In genomic region chr11:60436618-60437017, GRCm38 (mm10) we compare ENCODE assay signal across 26 mouse cellular contexts. TPM values are rescaled to one million over a fixed set of nuclear protein-coding genes. Genes with fewer than 3 reads are reported as not detected.
DNase-seq lines count a peak whose midpoint lies in the region; ATAC-seq lines count a peak whose summit lies in the region.
"Had no signal": no experiment of that assay in that cellular context is flagged by ENCODE, and none has a peak within 500 bp of the region (broad histone marks: within the 10 kb centered on the region; RNA-seq: fewer than 3 reads in every experiment).

No protein-coding gene starts in this region.

- H3K9ac ChIP-seq in intestine, embryonic 15.5 days: no peak overlapping the region
- H3K9ac ChIP-seq: forebrain, embryonic 13.5 days; heart, embryonic 13.5 days; hindbrain, embryonic 14.5 days; limb, embryonic 12.5 days; midbrain, embryonic 13.5 days; neural tube, embryonic 15.5 days had no signal

- no peak overlapping the region for H3K4me2 ChIP-seq in intestine, embryonic 15.5 days (replicated peaks)
- H3K4me2 ChIP-seq: forebrain, embryonic 13.5 days; heart, embryonic 13.5 days; hindbrain, embryonic 14.5 days; limb, embryonic 12.5 days; liver, embryonic 11.5 days; midbrain, embryonic 13.5 days; neural tube, embryonic 15.5 days had no signal

- peak; percentile 73 to 76 for DNase-seq in adrenal gland, adult (ENCODE audit: inconsistent age in 2 of 2, low spot score in 1 of 2)
- no peak for DNase-seq in adrenal gland, postnatal 10 days
- peak; percentile 79 for DNase-seq in 3134 (ENCODE audit: extremely low read depth, insufficient read length, low spot score)
- peak; percentile 62 for DNase-seq in Muller cell, postnatal 12 days (ENCODE audit: inconsistent ontology term)
- DNase-seq in adrenal gland, postnatal 36 days: peak; percentile 48 to 55
- no peak for DNase-seq in gastrocnemius, postnatal 4 days (ENCODE audit: low spot score in 2 of 2)
- no peak for DNase-seq in cerebellum, postnatal 14 days
- DNase-seq: cerebellum, adult 11 months; cerebellum, adult 9-11 months; heart, postnatal 10 days; kidney, adult 11 months; kidney, postnatal 14 days; lung, postnatal 36 days; retina, postnatal 1 day; right cerebral cortex, postnatal 25 days; thymus, postnatal 14 days had no signal

- H3K4me3 ChIP-seq in intestine, embryonic 15.5 days (replicated peaks): no peak overlapping the region
- H3K4me3 ChIP-seq: forebrain, embryonic 13.5 days; heart, embryonic 13.5 days; layer of hippocampus, adult 2 months; left cerebral cortex, adult 2 months; limb, embryonic 12.5 days; midbrain, embryonic 13.5 days; neural tube, embryonic 15.5 days had no signal

- H3K4me1 ChIP-seq in intestine, embryonic 15.5 days (replicated peaks): no peaks in the 10 kb centered on the region
- H3K4me1 ChIP-seq: forebrain, embryonic 13.5 days; heart, embryonic 13.5 days; limb, embryonic 12.5 days; midbrain, embryonic 13.5 days; neural tube, embryonic 15.5 days had no signal

- H3K27me3 ChIP-seq in intestine, embryonic 15.5 days (replicated peaks): no peaks in the 10 kb centered on the region
- H3K27me3 ChIP-seq: forebrain, embryonic 13.5 days; heart, embryonic 13.5 days; limb, embryonic 12.5 days; midbrain, embryonic 13.5 days; neural tube, embryonic 15.5 days had no signal

- no peak overlapping the region for H3K27ac ChIP-seq in intestine, embryonic 15.5 days
- H3K27ac ChIP-seq: forebrain, embryonic 13.5 days; heart, embryonic 13.5 days; hindbrain, embryonic 14.5 days; layer of hippocampus, adult 2 months; left cerebral cortex, adult 2 months; limb, embryonic 12.5 days; midbrain, embryonic 13.5 days; neural tube, embryonic 15.5 days had no signal

- ATAC-seq in intestine, embryonic 15.5 days: no peak
- ATAC-seq: forebrain, embryonic 13.5 days; midbrain, embryonic 13.5 days had no signal

- H3K36me3 ChIP-seq in intestine, embryonic 15.5 days: peaks cover 7% of the 10 kb centered on the region; the same call in 1 of the 2 replicates

- 89% methylated on average over 3 of the region's 3 CpGs for WGBS in intestine, embryonic 15.5 days

- H3K9me3 ChIP-seq in intestine, embryonic 15.5 days: no peaks in the 10 kb centered on the region
- H3K9me3 ChIP-seq: forebrain, embryonic 13.5 days; heart, embryonic 13.5 days; limb, embryonic 12.5 days; midbrain, embryonic 13.5 days; neural tube, embryonic 15.5 days had no signal

RNA-seq across cellular contexts. Expression of gene Drg2, which starts 17.8 kb away (rescaled TPM):
- 10 to 100 TPM; 61.6 to 69.0 TPM for total RNA-seq in adrenal gland, postnatal 10 days (2021)
- 10 to 100 TPM; 65.2 to 70.3 TPM for total RNA-seq in adrenal gland, postnatal 36 days (2021)
- polyA plus RNA-seq in intestine, embryonic 15.5 days (2015; fragmentation: Nextera tagmentation; extraction: Ambion mirVana): 96.7 and 101 TPM in 2 replicates
- total RNA-seq in gastrocnemius, postnatal 4 days (2021): 10 to 100 TPM; 43.6 to 44.5 TPM

RNA-seq across cellular contexts. Expression of gene Atpaf2, which starts 18.4 kb away (rescaled TPM):
- 100 to 1,000 TPM; 128 to 156 TPM for total RNA-seq in adrenal gland, postnatal 10 days (2021)
- total RNA-seq in adrenal gland, postnatal 36 days (2021): 10 to 100 TPM; 62.0 to 66.5 TPM
- 57.6 and 62.7 TPM in 2 replicates for polyA plus RNA-seq in intestine, embryonic 15.5 days (2015; fragmentation: Nextera tagmentation; extraction: Ambion mirVana)
- total RNA-seq in gastrocnemius, postnatal 4 days (2021): 10 to 100 TPM; 29.3 to 31.7 TPM

RNA-seq across cellular contexts. Expression of gene Gid4, which starts 19.7 kb away (rescaled TPM):
- 10 to 100 TPM; 48.8 TPM for total RNA-seq in adrenal gland, postnatal 10 days (2021)
- 10 to 100 TPM; 49.6 to 52.0 TPM for total RNA-seq in adrenal gland, postnatal 36 days (2021)
- 24.5 and 24.6 TPM in 2 replicates for polyA plus RNA-seq in intestine, embryonic 15.5 days (2015; fragmentation: Nextera tagmentation; extraction: Ambion mirVana)
- 10 to 100 TPM; 21.0 to 23.6 TPM for total RNA-seq in gastrocnemius, postnatal 4 days (2021)

RNA-seq across cellular contexts. Expression of gene Myo15, which starts 32.5 kb away (rescaled TPM):
- total RNA-seq in adrenal gland, postnatal 10 days (2021): under 1 TPM; 0.30 to 0.51 TPM
- under 1 TPM; 0.03 to 0.10 TPM for total RNA-seq in adrenal gland, postnatal 36 days (2021)
- polyA plus RNA-seq in intestine, embryonic 15.5 days (2015; fragmentation: Nextera tagmentation; extraction: Ambion mirVana): 0.18 and 0.19 TPM in 2 replicates
- under 1 TPM; 0.05 to 0.18 TPM for total RNA-seq in gastrocnemius, postnatal 4 days (2021)

Comparison
In these comparisons a context has a peak if more than half of its experiments do, and no peak if none do; other contexts are left out.
1. DNase-seq: peak in adrenal gland, adult (2 of 2), 3134 (single experiment), Muller cell, postnatal 12 days (single experiment) and adrenal gland, postnatal 36 days (2 of 2); none in adrenal gland, postnatal 10 days (single experiment), gastrocnemius, postnatal 4 days (0 of 2) and cerebellum, postnatal 14 days (0 of 2).